Mouse (Mus musculus): ENCODE data around the gene Mrpl37.

Mrpl37 gene

GRCm38 (mm10) chr4:107019027-107019426, 47.6 kb downstream of the Mrpl37 start:
- peak; percentile 83 for DNase-seq (ENCODE audit: low read depth, low spot score)

GRCm38 (mm10) chr4:107018521-107018920, 48.1 kb downstream of the Mrpl37 start:
- no peak for DNase-seq (ENCODE audit: low read depth, low spot score)

- no peak for DNase-seq (ENCODE audit: low read depth, low spot score)
These were observed 49.4 kb downstream of the Mrpl37 start for GRCm38 (mm10) chr4:107017257-107017656.

- DNase-seq (ENCODE audit: low read depth, low spot score) = peak; percentile 55
These were observed 50.6 kb downstream of the Mrpl37 start for GRCm38 (mm10) chr4:107015971-107016511.

- peak; percentile 30 for DNase-seq (ENCODE audit: low read depth, low spot score)
These were observed 52.8 kb downstream of the Mrpl37 start for GRCm38 (mm10) chr4:107013817-107014260.

- no peak for DNase-seq (ENCODE audit: low read depth, low spot score)
These were observed 53.4 kb downstream of the Mrpl37 start for GRCm38 (mm10) chr4:107013119-107013816.

- peak; percentile 93 for DNase-seq (ENCODE audit: low read depth, low spot score)
These were observed 54.1 kb downstream of the Mrpl37 start for GRCm38 (mm10) chr4:107012574-107012973.

GRCm38 (mm10) chr4:107012005-107012478, 54.6 kb downstream of the Mrpl37 start:
- peak; percentile 30 for DNase-seq (ENCODE audit: low read depth, low spot score)

GRCm38 (mm10) chr4:107011325-107012004, 55.2 kb downstream of the Mrpl37 start:
- DNase-seq (ENCODE audit: low read depth, low spot score) = no peak

- DNase-seq (ENCODE audit: low read depth, low spot score) = no peak
These were observed 57.1 kb downstream of the Mrpl37 start for GRCm38 (mm10) chr4:107009548-107009947.

GRCm38 (mm10) chr4:107008161-107008560, 58.5 kb downstream of the Mrpl37 start:
- no peak for DNase-seq (ENCODE audit: low read depth, low spot score)

- DNase-seq (ENCODE audit: low read depth, low spot score) = no peak
These were observed 59.3 kb downstream of the Mrpl37 start for GRCm38 (mm10) chr4:107007359-107007758.

GRCm38 (mm10) chr4:107006807-107007206, 59.9 kb downstream of the Mrpl37 start:
- no peak for DNase-seq (ENCODE audit: low read depth, low spot score)

- no peak for DNase-seq (ENCODE audit: low read depth, low spot score)
These were observed 60.4 kb downstream of the Mrpl37 start for GRCm38 (mm10) chr4:107006229-107006628.

Data from brain, adult 2 months (tissue).